Mouse (Mus musculus) T-helper 2 cell (primary cell): ENCODE results near the gene Itga2b.

ENCODE experiments used
- in situ Hi-C: fragments of 300-600 bp; cut with MboI, MseI; formaldehyde crosslinking; loops from one replicate; pipeline ENCODE4 v1.15.1; 2025; ENCODE audit warnings: high pct_unique_total_duplicates

The Itga2b gene

GRCm38 (mm10) chr11:102437120-102438061, 32.5 kb downstream of the Itga2b start:
- in situ Hi-C loops, result loop anchor here (10.0 kb wide), 2 partner anchors 143 to 353 kb away; partner anchors contain the start of genes Atxn7l3 and Mpp2

GRCm38 (mm10) chr11:102436471-102436790, 33.5 kb downstream of the Itga2b start:
- in situ Hi-C loops, result loop anchor here (10.0 kb wide), 2 partner anchors 142 to 352 kb away; partner anchors contain the start of genes Atxn7l3 and Mpp2

GRCm38 (mm10) chr11:102435754-102436470, 34.0 kb downstream of the Itga2b start:
- in situ Hi-C loops, result loop anchor here (10.0 kb wide), 2 partner anchors 141 to 351 kb away; partner anchors contain the start of genes Atxn7l3 and Mpp2

GRCm38 (mm10) chr11:102434816-102435705, 34.9 kb downstream of the Itga2b start:
- in situ Hi-C loops, result loop anchor here (5.0 to 10.0 kb wide), 3 partner anchors 113 to 350 kb away; partner anchors contain the start of genes Atxn7l3 and Mpp2

GRCm38 (mm10) chr11:102434406-102434805, 35.5 kb downstream of the Itga2b start:
- in situ Hi-C loops, result loop anchor here (5.0 to 10.0 kb wide), 3 partner anchors 112 to 350 kb away; partner anchors contain the start of genes Atxn7l3 and Mpp2

GRCm38 (mm10) chr11:102433866-102434265, 36.1 kb downstream of the Itga2b start:
- in situ Hi-C loops, result loop anchor here (5.0 to 10.0 kb wide), 3 partner anchors 112 to 349 kb away; partner anchors contain the start of genes Atxn7l3 and Mpp2

- in situ Hi-C loops, result loop anchor here (5.0 to 10.0 kb wide), 3 partner anchors 111 to 348 kb away; partner anchors contain the start of genes Atxn7l3 and Mpp2
Observed at GRCm38 (mm10) chr11:102432896-102433295, 37.0 kb downstream of the Itga2b start.

- in situ Hi-C loops, result loop anchor here (5.0 to 10.0 kb wide), 3 partner anchors 110 to 347 kb away; partner anchors contain the start of genes Atxn7l3 and Mpp2
Observed at GRCm38 (mm10) chr11:102432115-102432843, 37.6 kb downstream of the Itga2b start.

- in situ Hi-C loops, result loop anchor here (5.0 to 10.0 kb wide), 3 partner anchors 109 to 347 kb away; partner anchors contain the start of genes Atxn7l3 and Mpp2
Observed at GRCm38 (mm10) chr11:102431728-102432114, 38.2 kb downstream of the Itga2b start.

GRCm38 (mm10) chr11:102431018-102431645, 38.8 kb downstream of the Itga2b start:
- in situ Hi-C loops, result loop anchor here (5.0 to 10.0 kb wide), 3 partner anchors 109 to 346 kb away; partner anchors contain the start of genes Atxn7l3 and Mpp2

GRCm38 (mm10) chr11:102430121-102431017, 39.6 kb downstream of the Itga2b start, which contains the start of gene Grn:
TSS of gene Grn (plus strand) at chr11:102430315.
- in situ Hi-C loops, result loop anchor here (5.0 to 10.0 kb wide), 3 partner anchors 108 to 346 kb away; partner anchors contain the start of genes Atxn7l3 and Mpp2

GRCm38 (mm10) chr11:102429551-102429950, 40.4 kb downstream of the Itga2b start:
- in situ Hi-C loops, result no loop called here

- in situ Hi-C loops, result no loop called here
Observed at GRCm38 (mm10) chr11:102428981-102429540, 40.9 kb downstream of the Itga2b start.

GRCm38 (mm10) chr11:102425555-102426316, 44.2 kb downstream of the Itga2b start:
- in situ Hi-C loops, result no loop called here

GRCm38 (mm10) chr11:102424666-102425065, 45.3 kb downstream of the Itga2b start:
- in situ Hi-C loops, result no loop called here

GRCm38 (mm10) chr11:102421559-102421958, 48.4 kb downstream of the Itga2b start:
- in situ Hi-C loops, result no loop called here

GRCm38 (mm10) chr11:102418887-102419286, 51.0 kb downstream of the Itga2b start:
- in situ Hi-C loops, result no loop called here
